Mouse (Mus musculus) megakaryocyte-erythroid progenitor cell, adult 5-6 weeks (primary cell): Measurements from ENCODE around the gene Olfr1290. TPM values are rescaled to one million over a fixed set of nuclear protein-coding genes. Genes with fewer than 3 reads are reported as not detected.

Source experiments
- ATAC-seq: replicated peaks from 2 replicates; pipeline ENCODE4 v1.8.0; 2016; ENCODE audit warnings: mild to moderate bottlenecking, inconsistent platforms; ENCODE audit not compliant: severe bottlenecking, poor library complexity, low FRiP score, low TSS enrichment
- total RNA-seq, 2 experiments: library from RNA; stranded (forward) in 1 of 2; stranded (reverse) in 1 of 2; fragments of 200-1000, 215-1000 nt in 1 of 2; fragments of >200 nt in 1 of 2; fragmentation: Nextera tagmentation in 1 of 2; gene quantifications; 2 replicates each; pipeline ENCODE4 v1.2.3; 2014 to 2017

Gene Olfr1290
- total RNA-seq (2014; fragmentation: Nextera tagmentation) (not detected in 2 replicates), total RNA-seq (2017) (not detected in 2 replicates)

DNA sequence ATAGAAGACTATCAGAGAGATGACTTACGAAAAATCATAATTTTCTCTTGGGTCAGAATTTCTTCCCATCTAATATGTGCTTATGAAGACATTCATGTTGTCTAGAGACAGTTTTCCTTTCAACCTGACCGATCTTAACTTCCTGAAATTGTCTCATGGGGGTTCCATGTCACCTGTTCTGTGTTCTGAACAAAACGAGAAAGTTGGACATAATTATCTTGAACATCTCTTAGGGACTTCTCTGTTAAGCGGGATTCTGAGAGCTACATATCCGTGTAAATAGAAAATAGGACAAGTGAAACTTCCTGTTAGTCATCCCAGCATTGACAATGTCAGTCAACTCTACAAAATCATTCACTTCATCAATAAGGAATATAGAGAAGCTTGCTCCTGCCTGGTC lies at the start of gene Olfr1290:
Gene Olfr1290, minus strand, starts transcription at position 101 of the 400 bp plus-strand sequence.
- ATAC-seq, result no peak

DNA sequence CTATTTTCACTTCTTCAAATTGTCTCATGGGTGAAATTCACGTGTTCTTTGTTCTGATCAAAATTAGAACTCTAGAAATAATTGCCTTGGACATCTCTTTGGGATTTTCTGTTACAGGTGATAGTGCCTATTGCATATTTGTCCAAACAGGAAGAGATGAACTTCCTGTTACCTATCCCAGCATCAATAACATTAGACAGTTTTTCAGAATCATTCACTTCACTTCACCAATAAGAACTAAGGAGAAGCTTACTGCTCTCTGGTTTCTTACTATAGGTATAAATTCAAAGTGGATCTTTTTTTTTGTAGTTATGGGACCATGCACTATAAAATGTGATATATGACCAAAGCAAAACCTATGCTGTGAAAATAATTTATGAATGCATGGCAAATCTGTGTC lies 46.6 kb upstream of the Olfr1290 start, which contains the start of gene Olfr1294:
Gene Olfr1294, minus strand, starts transcription at position 101 of the 400 bp plus-strand sequence.
- ATAC-seq, result no peak

DNA sequence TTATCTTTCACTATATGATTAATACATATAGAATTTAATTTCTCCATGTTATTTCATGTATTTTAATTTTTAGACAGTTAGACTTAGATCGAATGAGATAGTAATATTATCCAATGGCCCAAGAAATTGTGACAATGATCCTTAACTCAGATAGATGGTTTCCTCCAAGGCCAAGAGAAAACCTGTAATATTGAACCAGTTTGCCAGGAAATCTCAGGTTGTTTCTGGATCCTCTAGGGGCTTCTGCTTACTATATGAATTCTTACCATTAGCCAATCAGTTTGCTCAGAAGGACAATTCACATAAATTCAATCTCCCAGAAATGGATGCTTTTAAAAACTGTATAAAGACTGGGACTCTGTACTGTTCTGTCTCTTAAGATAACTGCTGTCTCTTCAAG lies 31.3 kb upstream of the Olfr1290 start, which contains the start of gene Olfr1293-ps:
Gene Olfr1293-ps, plus strand, starts transcription at position 301 of the 400 bp plus-strand sequence.
- no peak for ATAC-seq

DNA sequence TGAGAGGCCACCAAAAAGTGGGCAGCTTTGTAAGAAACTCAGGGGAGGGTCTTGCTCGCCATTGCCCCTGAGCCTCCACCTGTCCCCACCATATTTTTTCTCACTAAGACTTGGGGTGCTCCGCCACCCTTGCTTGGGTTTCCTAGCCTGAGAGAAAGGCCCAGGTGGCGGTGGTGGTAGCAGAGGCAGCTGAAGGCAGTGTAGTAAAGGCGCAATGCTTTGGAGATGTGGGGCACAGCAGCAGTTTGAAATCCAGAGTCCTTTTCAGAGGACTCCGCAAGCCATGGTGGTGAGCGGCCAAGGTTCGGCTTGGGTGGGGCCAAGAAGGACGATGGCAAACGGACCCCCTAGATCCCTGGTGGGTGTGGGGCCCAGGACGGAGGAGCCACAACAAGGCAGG lies 23.8 kb upstream of the Olfr1290 start:
- ATAC-seq, result no peak

DNA sequence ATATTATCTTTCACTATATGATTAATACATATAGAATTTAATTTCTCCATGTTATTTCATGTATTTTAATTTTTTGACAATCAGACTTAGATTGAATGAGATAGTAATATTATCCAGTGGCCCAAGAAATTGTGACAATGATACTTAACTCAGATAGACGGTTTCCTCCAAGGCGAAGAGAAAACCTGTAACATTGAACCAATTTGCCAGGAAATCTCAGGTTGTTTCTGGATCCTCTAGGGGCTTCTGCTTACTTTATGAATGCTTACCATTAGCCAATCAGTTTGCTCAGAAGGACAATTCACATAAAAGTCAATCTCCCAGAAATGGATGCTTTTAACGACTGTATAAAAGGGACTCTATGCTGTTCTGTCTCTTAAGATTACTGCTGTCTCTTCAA lies 3.3 kb upstream of the Olfr1290 start, which contains the start of gene Olfr1291-ps1:
Gene Olfr1291-ps1, plus strand, starts transcription at position 301 of the 400 bp plus-strand sequence.
- ATAC-seq, result no peak

DNA sequence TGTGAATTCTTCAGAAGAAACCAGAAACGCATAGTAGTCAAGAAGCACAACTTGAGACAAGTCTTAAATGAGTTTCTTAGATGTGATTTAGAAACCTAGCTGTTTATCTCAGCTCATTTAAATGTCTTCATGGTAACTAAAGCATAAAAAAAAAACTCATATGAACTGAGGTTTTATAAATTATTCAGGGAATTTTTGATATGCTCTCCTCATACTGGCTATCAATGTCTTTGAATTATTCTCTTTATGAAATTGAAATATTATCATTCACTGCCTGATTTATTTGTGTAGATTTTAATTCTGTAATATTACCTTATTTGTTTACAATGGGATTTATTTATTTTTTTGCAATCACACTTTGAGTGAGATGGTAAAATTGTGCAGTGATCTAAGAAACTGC lies 13.1 kb downstream of the Olfr1290 start, which contains the start of gene Olfr1289:
Gene Olfr1289, plus strand, starts transcription at position 301 of the 400 bp plus-strand sequence.
- ATAC-seq, result no peak

DNA sequence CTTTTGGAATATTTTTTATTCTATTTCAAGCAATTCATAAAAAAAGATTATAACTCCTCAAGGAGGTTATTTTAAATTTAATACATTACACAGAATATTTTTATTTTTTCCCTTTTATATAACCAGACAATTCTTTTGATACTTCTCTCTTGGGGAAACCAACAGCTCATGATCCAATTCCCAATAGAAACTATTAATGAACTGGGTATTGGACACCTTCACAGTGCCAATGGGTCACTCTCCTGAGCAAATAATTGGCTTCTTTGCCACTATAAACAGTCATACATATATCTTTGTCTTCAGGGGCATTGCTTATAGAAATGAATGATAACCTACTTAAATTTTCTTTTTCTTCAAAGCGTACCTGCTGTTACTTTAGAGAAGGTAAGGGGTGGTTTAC lies 19.8 kb downstream of the Olfr1290 start, which contains the start of gene Olfr1288:
Gene Olfr1288, plus strand, starts transcription at position 301 of the 400 bp plus-strand sequence.
- no peak for ATAC-seq

DNA sequence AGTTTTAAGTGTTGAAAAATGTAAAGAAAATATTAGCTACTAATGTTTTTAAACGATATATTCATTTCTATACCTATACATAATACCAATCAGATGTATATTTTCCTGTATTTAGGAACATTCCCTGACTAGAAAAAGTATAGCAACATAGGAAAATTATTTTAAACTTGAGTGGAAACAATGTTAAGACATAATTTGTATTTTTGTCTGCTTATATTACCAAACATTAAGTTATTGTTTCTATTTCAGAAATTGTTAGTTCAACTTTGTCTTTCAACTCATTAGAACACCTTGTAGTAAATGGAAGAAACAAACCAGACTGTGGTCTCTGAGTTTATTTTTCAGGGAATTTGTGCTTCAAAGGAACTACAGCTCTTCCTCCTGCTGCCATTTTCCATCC lies 44.8 kb downstream of the Olfr1290 start, which contains the start of gene Olfr1287:
Gene Olfr1287, plus strand, starts transcription at position 301 of the 400 bp plus-strand sequence.
- ATAC-seq, result no peak

Other genes with a start within 250 kb of the Olfr1290 start
- gene Olfr1276, start 239.3 kb downstream of the Olfr1290 start, total RNA-seq (2014; fragmentation: Nextera tagmentation), result not detected in 2 replicates
- gene Olfr1276, start 239.3 kb downstream of the Olfr1290 start, total RNA-seq (2017), result not detected in 2 replicates
- gene Olfr1277, start 219.7 kb downstream of the Olfr1290 start, total RNA-seq (2014; fragmentation: Nextera tagmentation), result not detected in 2 replicates
- not detected in 2 replicates for gene Olfr1277, start 219.7 kb downstream of the Olfr1290 start, total RNA-seq (2017)
- not detected in 2 replicates for gene Olfr1278, start 203.7 kb downstream of the Olfr1290 start, total RNA-seq (2014; fragmentation: Nextera tagmentation)
- gene Olfr1278, start 203.7 kb downstream of the Olfr1290 start, total RNA-seq (2017), result not detected in 2 replicates
- not detected in 2 replicates for gene Olfr1279, start 193.2 kb downstream of the Olfr1290 start, total RNA-seq (2014; fragmentation: Nextera tagmentation)
- not detected in 2 replicates for gene Olfr1279, start 193.2 kb downstream of the Olfr1290 start, total RNA-seq (2017)
- gene Olfr1280, start 179.8 kb downstream of the Olfr1290 start, total RNA-seq (2014; fragmentation: Nextera tagmentation), result not detected in 2 replicates
- not detected in 2 replicates for gene Olfr1280, start 179.8 kb downstream of the Olfr1290 start, total RNA-seq (2017)
- not detected in 2 replicates for gene Olfr1281, start 167.3 kb downstream of the Olfr1290 start, total RNA-seq (2014; fragmentation: Nextera tagmentation)
- not detected in 2 replicates for gene Olfr1281, start 167.3 kb downstream of the Olfr1290 start, total RNA-seq (2017)
- not detected in 2 replicates for gene Olfr1282, start 157.8 kb downstream of the Olfr1290 start, total RNA-seq (2014; fragmentation: Nextera tagmentation)
- not detected in 2 replicates for gene Olfr1282, start 157.8 kb downstream of the Olfr1290 start, total RNA-seq (2017)
- not detected in 2 replicates for gene Olfr1283, start 127.0 kb downstream of the Olfr1290 start, total RNA-seq (2014; fragmentation: Nextera tagmentation)
- not detected in 2 replicates for gene Olfr1283, start 127.0 kb downstream of the Olfr1290 start, total RNA-seq (2017)
- gene Olfr1284, start 118.3 kb downstream of the Olfr1290 start, total RNA-seq (2014; fragmentation: Nextera tagmentation), result not detected in 2 replicates
- gene Olfr1284, start 118.3 kb downstream of the Olfr1290 start, total RNA-seq (2017), result not detected in 2 replicates
- not detected in 2 replicates for gene Olfr1286, start 70.7 kb downstream of the Olfr1290 start, total RNA-seq (2014; fragmentation: Nextera tagmentation)
- not detected in 2 replicates for gene Olfr1286, start 70.7 kb downstream of the Olfr1290 start, total RNA-seq (2017)
- not detected in 2 replicates for gene Olfr1287, start 44.7 kb downstream of the Olfr1290 start, total RNA-seq (2014; fragmentation: Nextera tagmentation)
- not detected in 2 replicates for gene Olfr1287, start 44.7 kb downstream of the Olfr1290 start, total RNA-seq (2017)
- gene Olfr1288, start 19.7 kb downstream of the Olfr1290 start, total RNA-seq (2014; fragmentation: Nextera tagmentation), result not detected in 2 replicates
- not detected in 2 replicates for gene Olfr1288, start 19.7 kb downstream of the Olfr1290 start, total RNA-seq (2017)
- not detected in 2 replicates for gene Olfr1289, start 13.0 kb downstream of the Olfr1290 start, total RNA-seq (2014; fragmentation: Nextera tagmentation)
- gene Olfr1289, start 13.0 kb downstream of the Olfr1290 start, total RNA-seq (2017), result not detected in 2 replicates
- not detected in 2 replicates for gene Olfr1291-ps1, start 3.4 kb upstream of the Olfr1290 start, total RNA-seq (2014; fragmentation: Nextera tagmentation)
- not detected in 2 replicates for gene Olfr1291-ps1, start 3.4 kb upstream of the Olfr1290 start, total RNA-seq (2017)
- gene Olfr1293-ps, start 31.4 kb upstream of the Olfr1290 start, total RNA-seq (2014; fragmentation: Nextera tagmentation), result not detected in 2 replicates
- gene Olfr1293-ps, start 31.4 kb upstream of the Olfr1290 start, total RNA-seq (2017), result not detected in 2 replicates
- gene Olfr1294, start 46.5 kb upstream of the Olfr1290 start, total RNA-seq (2014; fragmentation: Nextera tagmentation), result not detected in 2 replicates
- gene Olfr1294, start 46.5 kb upstream of the Olfr1290 start, total RNA-seq (2017), result not detected in 2 replicates
- not detected in 2 replicates for gene Olfr1295, start 75.9 kb upstream of the Olfr1290 start, total RNA-seq (2014; fragmentation: Nextera tagmentation)
- gene Olfr1295, start 75.9 kb upstream of the Olfr1290 start, total RNA-seq (2017), result not detected in 2 replicates
- not detected in 2 replicates for gene Olfr1297, start 132.7 kb upstream of the Olfr1290 start, total RNA-seq (2014; fragmentation: Nextera tagmentation)
- not detected in 2 replicates for gene Olfr1297, start 132.7 kb upstream of the Olfr1290 start, total RNA-seq (2017)
- gene Olfr1298, start 155.4 kb upstream of the Olfr1290 start, total RNA-seq (2014; fragmentation: Nextera tagmentation), result not detected in 2 replicates
- not detected in 2 replicates for gene Olfr1298, start 155.4 kb upstream of the Olfr1290 start, total RNA-seq (2017)
- gene Olfr1299, start 167.6 kb upstream of the Olfr1290 start, total RNA-seq (2014; fragmentation: Nextera tagmentation), result not detected in 2 replicates
- not detected in 2 replicates for gene Olfr1299, start 167.6 kb upstream of the Olfr1290 start, total RNA-seq (2017)